Comparison of ENCODE assay signal across 7 mouse cellular contexts in genomic region chr4:3252606-3253281, GRCm38 (mm10).
DNase-seq lines count a peak whose midpoint lies in the region; ATAC-seq and TF ChIP-seq lines count a peak whose summit lies in the region.
"Not testable (repeated sequence)": the region's sequence is repeated elsewhere in the genome, so short reads cannot be mapped to it uniquely, and the experiment has no call there.

No protein-coding gene starts in this region.

- not testable (repeated sequence) for H3K36me3 ChIP-seq in heart, embryonic 12.5 days; hindbrain, embryonic 11.5 days (ENCODE audit: control insufficient read depth, insufficient read depth, low read length); hindbrain, postnatal 0 days (ENCODE audit: insufficient read depth, low read length); midbrain, embryonic 12.5 days; neural tube, embryonic 12.5 days

- not testable (repeated sequence) for H3K27me3 ChIP-seq in heart, embryonic 12.5 days (replicated peaks); hindbrain, embryonic 11.5 days (ENCODE audit: control insufficient read depth, insufficient read depth, low read length); hindbrain, postnatal 0 days (ENCODE audit: insufficient read depth, low read length); midbrain, embryonic 12.5 days; neural tube, embryonic 12.5 days (replicated peaks)

- 83% methylated on average over 21 of the region's 21 CpGs for WGBS in heart, embryonic 12.5 days
- 89% methylated on average over 21 of the region's 21 CpGs for WGBS in hindbrain, embryonic 11.5 days
- 90% methylated on average over 21 of the region's 21 CpGs for WGBS in hindbrain, postnatal 0 days
- WGBS in midbrain, embryonic 12.5 days: 89% methylated on average over 21 of the region's 21 CpGs
- WGBS in neural tube, embryonic 12.5 days: 89% methylated on average over 21 of the region's 21 CpGs

- H3K9ac ChIP-seq in heart, embryonic 12.5 days; hindbrain, embryonic 11.5 days (ENCODE audit: low read depth, low read length); hindbrain, postnatal 0 days (replicated peaks; ENCODE audit: low read length); midbrain, embryonic 12.5 days (replicated peaks); neural tube, embryonic 12.5 days: not testable (repeated sequence)

- H3K4me2 ChIP-seq in heart, embryonic 12.5 days; hindbrain, embryonic 11.5 days (replicated peaks; ENCODE audit: low read depth, low read length); hindbrain, postnatal 0 days (ENCODE audit: low read depth, low read length); midbrain, embryonic 12.5 days (replicated peaks); neural tube, embryonic 12.5 days (replicated peaks): not testable (repeated sequence)

- H3K9me3 ChIP-seq in heart, embryonic 12.5 days (replicated peaks): peaks cover 28% of the 10 kb centered on the region
- H3K9me3 ChIP-seq in hindbrain, embryonic 11.5 days (ENCODE audit: control insufficient read depth, low read length): peaks cover 18% of the 10 kb centered on the region
- peaks cover 31% of the 10 kb centered on the region for H3K9me3 ChIP-seq in hindbrain, postnatal 0 days (ENCODE audit: low read length)
- H3K9me3 ChIP-seq in midbrain, embryonic 12.5 days: peaks cover 43% of the 10 kb centered on the region
- peaks cover 35% of the 10 kb centered on the region for H3K9me3 ChIP-seq in neural tube, embryonic 12.5 days

- H3K4me1 ChIP-seq in heart, embryonic 12.5 days (replicated peaks); hindbrain, embryonic 11.5 days (replicated peaks; ENCODE audit: control insufficient read depth, insufficient read depth, low read length); hindbrain, postnatal 0 days (ENCODE audit: insufficient read depth, low read length); midbrain, embryonic 12.5 days; neural tube, embryonic 12.5 days: not testable (repeated sequence)

- H3K4me3 ChIP-seq in heart, embryonic 12.5 days; hindbrain, embryonic 11.5 days (ENCODE audit: low read depth, low read length); hindbrain, postnatal 0 days (ENCODE audit: low read length); midbrain, embryonic 12.5 days; neural tube, embryonic 12.5 days: not testable (repeated sequence)

- TF ChIP-seq CTCF in hindbrain, postnatal 0 days (IDR thresholded peaks at IDR 0.05; ENCODE audit: low read depth): not testable (repeated sequence)

- peak; percentile 18; the same call in 1 of the 2 replicates for ATAC-seq in heart, embryonic 12.5 days (ENCODE audit: insufficient number of reproducible peaks, low FRiP score)
- ATAC-seq in hindbrain, embryonic 11.5 days (ENCODE audit: low FRiP score): peak; percentile 56
- 0 out of 2 replicates have a peak, but pooled peaks have one; percentile 53 for ATAC-seq in hindbrain, postnatal 0 days
- ATAC-seq in midbrain, embryonic 12.5 days (ENCODE audit: low FRiP score, low read depth): peak; percentile 47; the same call in 1 of the 2 replicates
- ATAC-seq in neural tube, embryonic 12.5 days (ENCODE audit: low FRiP score, low read depth): 0 out of 2 replicates have a peak, but pooled peaks have one; percentile 37

- not testable (repeated sequence) for H3K27ac ChIP-seq in heart, embryonic 12.5 days (ENCODE audit: poor library complexity, severe bottlenecking); hindbrain, embryonic 11.5 days (ENCODE audit: low read depth, low read length); hindbrain, postnatal 0 days; midbrain, embryonic 12.5 days (replicated peaks); neural tube, embryonic 12.5 days

- DNase-seq in R1 (ENCODE audit: low read depth, low spot score): peak; percentile 58
- DNase-seq in heart, adult 11 months: peak; percentile 89
- DNase-seq in hindbrain, embryonic 11.5 days (ENCODE audit: low spot score); hindbrain, postnatal 0 days (ENCODE audit: low spot score): not testable (repeated sequence)
